Mouse (Mus musculus) B cell, adult 2 months (primary cell): ENCODE measurements at regions not wholly inside any gene's neighbourhood (a gene's known extent, or its start where the extent isn't known, plus 50 kb on each side); places are given as distances from the start of the nearest gene placed in this dataset.

Source experiments
- DNase-seq, 2 experiments: peaks; one replicate each; pipeline ENCODE4 v3.0.0; 2022

- no peak for DNase-seq
Observed at GRCm38 (mm10) chr5:33548800-33549199, 80.6 kb downstream of the Fam53a start.

- DNase-seq, result peak; percentile 73 to 76
Observed at GRCm38 (mm10) chr5:33543372-33543771, 86.1 kb downstream of the Fam53a start.

GRCm38 (mm10) chr5:33542643-33543042 lies 86.8 kb downstream of the Fam53a start:
- DNase-seq, result no peak

GRCm38 (mm10) chr5:33542000-33542554 lies 87.4 kb downstream of the Fam53a start:
- DNase-seq, result no peak

- DNase-seq, result no peak
Observed at GRCm38 (mm10) chr5:33540259-33540658, 89.2 kb downstream of the Fam53a start.

GRCm38 (mm10) chr5:33537429-33537828 lies 92.0 kb downstream of the Fam53a start:
- no peak for DNase-seq

GRCm38 (mm10) chr5:33537017-33537416 lies 92.4 kb downstream of the Fam53a start:
- no peak for DNase-seq

GRCm38 (mm10) chr5:33536261-33536660 lies 93.2 kb downstream of the Fam53a start:
- DNase-seq, result no peak

- no peak for DNase-seq
Observed at GRCm38 (mm10) chr5:33535145-33536010, 94.1 kb downstream of the Fam53a start.

- peak; percentile 27 to 29 for DNase-seq
Observed at GRCm38 (mm10) chr5:33534345-33534744, 95.1 kb downstream of the Fam53a start.

- DNase-seq, result no peak
Observed at GRCm38 (mm10) chr5:33533185-33533584, 96.2 kb downstream of the Fam53a start.

- DNase-seq, result no peak
Observed at GRCm38 (mm10) chr5:33531263-33531662, 97.5 kb upstream of the Nkx1-1 start.

GRCm38 (mm10) chr5:33529771-33530170 lies 96.0 kb upstream of the Nkx1-1 start:
- DNase-seq, result peak in 1 of 2 experiments; percentile 5

- no peak for DNase-seq
Observed at GRCm38 (mm10) chr5:33528971-33529670, 95.3 kb upstream of the Nkx1-1 start.

GRCm38 (mm10) chr5:33527750-33528149 lies 94.0 kb upstream of the Nkx1-1 start:
- no peak for DNase-seq

- DNase-seq, result no peak
Observed at GRCm38 (mm10) chr5:33527316-33527715, 93.5 kb upstream of the Nkx1-1 start.

GRCm38 (mm10) chr5:33521951-33522742 lies 88.4 kb upstream of the Nkx1-1 start:
- DNase-seq, result no peak

- DNase-seq, result no peak
Observed at GRCm38 (mm10) chr5:33520856-33521255, 87.1 kb upstream of the Nkx1-1 start.

- DNase-seq, result no peak
Observed at GRCm38 (mm10) chr5:33519394-33519793, 85.6 kb upstream of the Nkx1-1 start.

GRCm38 (mm10) chr5:33518860-33519259 lies 85.1 kb upstream of the Nkx1-1 start:
- no peak for DNase-seq

- DNase-seq, result no peak
Observed at GRCm38 (mm10) chr5:33517625-33518024, 83.8 kb upstream of the Nkx1-1 start.

- DNase-seq, result no peak
Observed at GRCm38 (mm10) chr5:33516211-33516610, 82.4 kb upstream of the Nkx1-1 start.
